Comparison of ENCODE assay signal across 9 mouse cellular contexts in genomic region chr1:153265579-153265978, GRCm38 (mm10).
A peak's percentile ranks its signal among the peaks of the same experiment; 100 is the strongest.
DNase-seq lines count a peak whose midpoint lies in the region.
"Had no signal": no experiment of that assay in that cellular context is flagged by ENCODE, and none has a peak within 500 bp of the region (broad histone marks: within the 10 kb centered on the region; RNA-seq: fewer than 3 reads in every experiment).

No protein-coding gene starts in this region.

- peaks cover 15% of the 10 kb centered on the region for H3K36me3 ChIP-seq in hindbrain, embryonic 10.5 days

- H3K4me1 ChIP-seq in hindbrain, embryonic 10.5 days (replicated peaks) = peaks cover 35% of the 10 kb centered on the region

- no peak overlapping the region for H3K4me3 ChIP-seq in hindbrain, embryonic 10.5 days
- H3K4me3 ChIP-seq: limb, embryonic 12.5 days had no signal

- no peaks in the 10 kb centered on the region for H3K27me3 ChIP-seq in hindbrain, embryonic 10.5 days (ENCODE audit: insufficient read depth, poor library complexity, severe bottlenecking)
- H3K27me3 ChIP-seq: limb, embryonic 12.5 days had no signal

- 64% methylated on average over 7 of the region's 7 CpGs for WGBS in hindbrain, embryonic 10.5 days

- no peaks in the 10 kb centered on the region for H3K9me3 ChIP-seq in hindbrain, embryonic 10.5 days
- H3K9me3 ChIP-seq: limb, embryonic 12.5 days had no signal

- peak; percentile 19 for DNase-seq in adrenal gland, adult 8-10 months
- DNase-seq in adrenal gland, adult 18-20 months (ENCODE audit: low spot score in 2 of 2) = no peak
- peak; percentile 35 for DNase-seq in gastrocnemius, adult 18-20 months (ENCODE audit: low spot score)
- DNase-seq in hindbrain, embryonic 10.5 days (ENCODE audit: low spot score) = no peak
- DNase-seq in lung, postnatal 10 days = peak; percentile 71
- no peak for DNase-seq in spleen, postnatal 14 days (ENCODE audit: low spot score in 2 of 2)
- no peak for DNase-seq in ovary, adult 18-20 months (ENCODE audit: low spot score)
- DNase-seq in retina, postnatal 1 day = no peak

- peak overlapping the region; percentile 81 for H3K27ac ChIP-seq in hindbrain, embryonic 10.5 days
- H3K27ac ChIP-seq: limb, embryonic 12.5 days had no signal

Comparison
In these comparisons a context has a peak if more than half of its experiments do, and no peak if none do; other contexts are left out.
1. DNase-seq: peak in adrenal gland, adult 8-10 months (single experiment), gastrocnemius, adult 18-20 months (single experiment) and lung, postnatal 10 days (single experiment); none in adrenal gland, adult 18-20 months (0 of 2), hindbrain, embryonic 10.5 days (single experiment), spleen, postnatal 14 days (0 of 2), ovary, adult 18-20 months (single experiment) and retina, postnatal 1 day (single experiment).